In genomic region chr14:24093221-24093620, GRCm38 (mm10) we compare ENCODE assay signal across 27 mouse cellular contexts.
DNase-seq lines count a peak whose midpoint lies in the region; TF ChIP-seq lines count a peak whose summit lies in the region.
"Had no signal": no experiment of that assay in that cellular context is flagged by ENCODE, and none has a peak within 500 bp of the region (broad histone marks: within the 10 kb centered on the region; RNA-seq: fewer than 3 reads in every experiment).

No protein-coding gene starts in this region.

- 89% methylated on average over 4 of the region's 4 CpGs for WGBS in heart, adult 2 months

- no peak overlapping the region for H3K4me3 ChIP-seq in heart, adult 2 months
- no peak overlapping the region for H3K4me3 ChIP-seq in embryonic fibroblast, embryonic 13.5 days (ENCODE audit: insufficient read depth, low read length)
- H3K4me3 ChIP-seq: embryonic facial prominence, embryonic 12.5 days; embryonic facial prominence, embryonic 15.5 days; erythroblast, embryonic 14.5 days; forebrain, embryonic 10.5 days; forebrain, embryonic 13.5 days; gastrocnemius, adult 2 months; heart, embryonic 10.5 days; heart, embryonic 13.5 days had no signal

- peak; percentile 78 for DNase-seq in heart, adult 11 months
- DNase-seq in heart, adult 2 months: no peak
- DNase-seq in 3T3-L1 (ENCODE audit: low read depth, low spot score): peak; percentile 51
- peak; percentile 12 for DNase-seq in testis, postnatal 10 days (ENCODE audit: low spot score)
- DNase-seq in embryo, embryonic 9.5 days (ENCODE audit: extremely low spot score): no peak
- DNase-seq in urinary bladder, adult 2 months (ENCODE audit: low spot score): no peak
- DNase-seq: adrenal gland, postnatal 10 days; adrenal gland, postnatal 36 days; cerebellum, adult 18-20 months; cerebellum, adult 9-10 months; cerebellum, postnatal 14 days; gastrocnemius, adult 2 months; gastrocnemius, postnatal 14 days; heart, adult 18-20 months; heart, postnatal 14 days; heart, postnatal 4 days had no signal

- no peak for TF ChIP-seq CTCF in heart, adult 2 months (IDR thresholded peaks at IDR 0.05)
- no peak for TF ChIP-seq CTCF in embryonic fibroblast, embryonic 13.5 days (IDR thresholded peaks at IDR 0.05; ENCODE audit: borderline replicate concordance, insufficient read depth, low read length)

- H3K36me3 ChIP-seq in heart, adult 2 months (ENCODE audit: control insufficient read depth, insufficient read depth, low read length): no peaks in the 10 kb centered on the region
- H3K36me3 ChIP-seq: embryonic facial prominence, embryonic 12.5 days; embryonic facial prominence, embryonic 15.5 days; forebrain, embryonic 10.5 days; heart, embryonic 10.5 days; heart, embryonic 13.5 days had no signal

- H3K27ac ChIP-seq in heart, adult 2 months: no peak overlapping the region
- peak overlapping the region; percentile 98 for H3K27ac ChIP-seq in embryonic fibroblast, embryonic 13.5 days (ENCODE audit: insufficient read depth, low read length)
- H3K27ac ChIP-seq: embryonic facial prominence, embryonic 12.5 days; embryonic facial prominence, embryonic 15.5 days; forebrain, embryonic 10.5 days; forebrain, embryonic 13.5 days; gastrocnemius, adult 2 months; heart, embryonic 10.5 days; heart, embryonic 13.5 days; hindbrain, embryonic 14.5 days; hindbrain, postnatal 0 days had no signal

- H3K4me1 ChIP-seq in heart, adult 2 months (ENCODE audit: control insufficient read depth, insufficient read depth, low read length): no peaks in the 10 kb centered on the region
- H3K4me1 ChIP-seq in embryonic fibroblast, embryonic 13.5 days (ENCODE audit: control insufficient read depth, insufficient read depth, low read length): 0 out of 2 replicates have a peak, but pooled peaks cover 6% of the 10 kb centered on the region
- H3K4me1 ChIP-seq: embryonic facial prominence, embryonic 12.5 days; embryonic facial prominence, embryonic 15.5 days; forebrain, embryonic 10.5 days; forebrain, embryonic 13.5 days had no signal

- no peak overlapping the region for H3K9ac ChIP-seq in heart, adult 2 months (ENCODE audit: low read depth, low read length)
- H3K9ac ChIP-seq: embryonic facial prominence, embryonic 12.5 days; embryonic facial prominence, embryonic 15.5 days; forebrain, embryonic 13.5 days; heart, embryonic 13.5 days; hindbrain, embryonic 14.5 days had no signal

- no peak for TF ChIP-seq POLR2A in heart, adult 2 months (IDR thresholded peaks at IDR 0.05; ENCODE audit: insufficient read depth, low read depth, low read length)
- no peak for TF ChIP-seq POLR2A in embryonic fibroblast, embryonic 13.5 days (IDR thresholded peaks at IDR 0.05; ENCODE audit: low read depth, low read length)

- intact Hi-C loops in heart, adult 2 months (cut with DNase I): no loop called here

- H3K79me2 ChIP-seq in heart, adult 2 months (replicated peaks; ENCODE audit: control insufficient read depth, insufficient read depth, low read length): no peaks in the 10 kb centered on the region

- no peak for TF ChIP-seq EP300 in heart, adult 2 months (IDR thresholded peaks at IDR 0.05; ENCODE audit: insufficient read depth, low read depth, low read length)

- H3K27me3 ChIP-seq in heart, adult 2 months (ENCODE audit: control insufficient read depth, insufficient read depth, low read length): no peaks in the 10 kb centered on the region
- H3K27me3 ChIP-seq: embryonic facial prominence, embryonic 12.5 days; embryonic facial prominence, embryonic 15.5 days; forebrain, embryonic 13.5 days; heart, embryonic 13.5 days; Patski had no signal

Comparison
In these comparisons a context has a peak if more than half of its experiments do, and no peak if none do; other contexts are left out.
1. DNase-seq: peak in heart, adult 11 months (single experiment), 3T3-L1 (single experiment) and testis, postnatal 10 days (single experiment); none in heart, adult 2 months (0 of 2), embryo, embryonic 9.5 days (single experiment) and urinary bladder, adult 2 months (single experiment).